Mouse (Mus musculus) liver, embryonic 16.5 days (tissue): ENCODE data around the gene Bmf. TPM values are rescaled to one million over a fixed set of nuclear protein-coding genes. Genes with fewer than 3 reads are reported as not detected.

ENCODE experiments used
- ATAC-seq: fragments of 200-750 bp; cut with Nextera tagmentation; 2 replicates; pipeline ENCODE4 v1.8.0; 2017; ENCODE audit warnings: low read depth, mild to moderate bottlenecking, moderate number of reproducible peaks, moderate library complexity
- H3K27ac ChIP-seq: fragments of 300-500 bp; sonication (generic); 2 replicates; pipeline ENCODE4 v1.5.1; 2014; ENCODE audit warnings: mild to moderate bottlenecking, low read length
- H3K27me3 ChIP-seq: fragments of 300-500 bp; sonication (generic); 2 replicates; pipeline ENCODE4 v1.6.1; 2014; ENCODE audit warnings: low read depth, low read length, mixed read lengths; ENCODE audit not compliant: control insufficient read depth, insufficient read depth
- H3K36me3 ChIP-seq: fragments of 300-500 bp; sonication (generic); 2 replicates; pipeline ENCODE4 v1.6.1; 2014; ENCODE audit warnings: mild to moderate bottlenecking; ENCODE audit not compliant: control insufficient read depth, insufficient read depth
- H3K4me1 ChIP-seq: fragments of 300-500 bp; sonication (generic); 2 replicates; pipeline ENCODE4 v1.6.1; 2014; ENCODE audit warnings: low read depth, low read length, mixed read lengths; ENCODE audit not compliant: control insufficient read depth
- H3K4me2 ChIP-seq: fragments of 300-500 bp; sonication (generic); 2 replicates; pipeline ENCODE4 v1.6.1; 2014; ENCODE audit warnings: low read depth, low read length, mixed read lengths
- H3K4me3 ChIP-seq: fragments of 300-500 bp; sonication (generic); 2 replicates; pipeline ENCODE4 v1.5.1; 2014; ENCODE audit warnings: low read depth, mild to moderate bottlenecking, low read length
- H3K9ac ChIP-seq: fragments of 300-500 bp; sonication (generic); 2 replicates; pipeline ENCODE4 v1.6.1; 2014; ENCODE audit warnings: low read depth, low read length
- H3K9me3 ChIP-seq: fragments of 300-500 bp; sonication (generic); replicated peaks from 2 replicates; pipeline ENCODE4 v1.6.1; 2016; ENCODE audit warnings: low read length; ENCODE audit not compliant: control insufficient read depth
- WGBS: fragments of 180-500 bp; shearing (Covaris S2); extraction: QIAGEN DNeasy Blood & Tissue Kit; methylation state at CpG from one replicate; pipeline ENCODE4 v1.1.7; 2014; ENCODE audit not compliant: insufficient replicate concordance; 5-methylcytosine and 5-hydroxymethylcytosine counted together
- polyA plus RNA-seq: library from polyadenylated mRNA; unstranded; fragments of >200 nt; fragmentation: Nextera tagmentation; extraction: Ambion mirVana; gene quantifications from 2 replicates; pipeline ENCODE4 v1.2.1, GENCODE M21; 2015

The Bmf gene
- polyA plus RNA-seq, 1 experiment from 2014 or later, result 0.59 TPM

GRCm38 (mm10) chr2:118509688-118510446, 39.6 kb downstream of the Bmf start:
- H3K27ac ChIP-seq, result no peak overlapping the region
- H3K4me1 ChIP-seq, result no peaks in the 10 kb centered on the region
- no peak for ATAC-seq
- no peaks in the 10 kb centered on the region for H3K27me3 ChIP-seq
- no peaks in the 10 kb centered on the region for H3K36me3 ChIP-seq
- no peak overlapping the region for H3K4me3 ChIP-seq
- no peaks in the 10 kb centered on the region for H3K9me3 ChIP-seq
- H3K9ac ChIP-seq, result no peak overlapping the region
- 75% methylated on average over 8 of the region's 8 CpGs for WGBS
- no peak overlapping the region for H3K4me2 ChIP-seq

GRCm38 (mm10) chr2:118507126-118507525, 42.4 kb downstream of the Bmf start:
- Histone ChIP-seq H3K9me3 (no peaks in the 10 kb centered on the region), H3K4me2 (no peak overlapping the region), H3K27ac (no peak overlapping the region), H3K9ac (no peak overlapping the region), H3K4me3 (no peak overlapping the region), H3K27me3 (no peaks in the 10 kb centered on the region), H3K36me3 (no peaks in the 10 kb centered on the region), H3K4me1 (no peaks in the 10 kb centered on the region)
- ATAC-seq, result no peak
- WGBS, result 61% methylated on average over 7 of the region's 7 CpGs

GRCm38 (mm10) chr2:118500191-118500590, 49.3 kb downstream of the Bmf start:
- WGBS, result 61% methylated on average over 2 of the region's 2 CpGs
- no peaks in the 10 kb centered on the region for H3K36me3 ChIP-seq

DNA sequence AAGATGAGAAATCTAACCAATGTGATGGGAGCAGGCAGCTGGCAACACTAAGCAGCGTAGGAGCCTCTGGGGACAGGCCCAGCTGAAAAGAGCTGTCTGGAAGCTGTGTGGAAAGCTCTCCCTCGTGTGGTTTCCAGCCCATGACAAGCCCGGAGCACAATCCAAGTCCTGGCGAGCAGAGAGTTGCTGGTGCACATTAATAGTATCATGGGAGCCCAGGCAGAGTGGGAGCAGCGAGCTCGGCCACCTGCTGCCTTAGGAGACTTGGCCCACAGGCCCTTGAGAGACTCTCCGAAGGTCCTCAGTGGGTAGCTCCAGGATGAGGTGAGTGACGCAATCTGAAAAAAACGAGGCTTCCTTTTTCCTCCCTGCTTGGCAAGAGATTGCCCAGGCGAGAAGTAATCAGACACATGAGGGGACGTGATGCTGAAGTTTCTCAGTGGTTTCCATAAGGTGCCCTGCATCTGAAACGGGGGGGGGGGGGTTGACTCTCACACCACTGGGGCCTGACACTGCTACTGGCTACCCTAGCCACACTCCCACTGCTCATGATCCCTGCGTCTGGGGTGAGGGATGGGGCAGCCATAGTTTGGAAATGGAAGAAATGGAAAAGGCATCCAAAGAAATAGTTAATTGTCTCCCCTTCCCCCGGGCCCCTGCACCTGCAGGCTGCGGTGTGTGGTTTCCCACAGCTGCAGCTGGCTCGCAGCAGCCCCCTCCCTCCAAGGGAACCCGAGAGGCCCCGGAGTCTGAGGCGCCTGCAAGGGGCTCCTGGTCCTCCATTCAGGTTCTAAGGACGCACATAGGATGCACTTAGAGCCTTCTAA, 50.1 kb downstream of the Bmf start:
- Histone ChIP-seq H3K9me3 (no peaks in the 10 kb centered on the region), H3K27ac (no peak overlapping the region), H3K9ac (no peak overlapping the region), H3K36me3 (no peaks in the 10 kb centered on the region), H3K4me1 (no peaks in the 10 kb centered on the region), H3K4me3 (no peak overlapping the region), H3K27me3 (no peaks in the 10 kb centered on the region), H3K4me2 (no peak overlapping the region)
- WGBS, result 22% methylated on average over 20 of the region's 20 CpGs
- no peak for ATAC-seq

More at GRCm38 (mm10) chr2:118500191-118500590, 49.3 kb downstream of the Bmf start:
- Histone ChIP-seq H3K27me3 (no peaks in the 10 kb centered on the region), H3K9ac (no peak overlapping the region), H3K4me3 (no peak overlapping the region), H3K4me2 (no peak overlapping the region), H3K27ac (no peak overlapping the region), H3K9me3 (no peaks in the 10 kb centered on the region), H3K4me1 (no peaks in the 10 kb centered on the region)
- ATAC-seq, result no peak

DNA sequence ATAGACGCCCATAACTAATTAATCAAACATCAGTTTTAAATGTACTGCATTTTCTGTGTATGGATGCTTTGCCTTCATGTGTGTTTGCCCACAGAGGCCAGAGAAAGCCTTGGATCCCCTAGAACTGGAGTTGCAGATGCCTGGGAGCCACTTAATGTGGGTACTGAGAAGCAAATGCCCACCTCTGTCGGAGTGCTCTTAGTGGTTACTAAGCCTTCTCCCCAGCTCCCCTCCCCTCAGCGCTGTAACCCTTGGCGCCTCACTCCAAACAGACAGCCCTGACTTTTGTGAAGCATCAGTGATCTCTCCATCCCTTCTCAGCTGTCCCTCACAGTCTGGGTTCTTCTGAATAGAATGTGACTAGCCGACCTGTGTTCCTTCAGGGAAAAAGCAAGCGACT, 51.0 kb downstream of the Bmf start:
- Histone ChIP-seq H3K27me3 (no peaks in the 10 kb centered on the region), H3K27ac (no peak overlapping the region), H3K4me1 (no peaks in the 10 kb centered on the region), H3K9me3 (no peaks in the 10 kb centered on the region), H3K9ac (no peak overlapping the region), H3K4me2 (no peak overlapping the region), H3K4me3 (no peak overlapping the region), H3K36me3 (no peaks in the 10 kb centered on the region)
- ATAC-seq, result no peak
- WGBS, result 72% methylated on average over 6 of the region's 6 CpGs

DNA sequence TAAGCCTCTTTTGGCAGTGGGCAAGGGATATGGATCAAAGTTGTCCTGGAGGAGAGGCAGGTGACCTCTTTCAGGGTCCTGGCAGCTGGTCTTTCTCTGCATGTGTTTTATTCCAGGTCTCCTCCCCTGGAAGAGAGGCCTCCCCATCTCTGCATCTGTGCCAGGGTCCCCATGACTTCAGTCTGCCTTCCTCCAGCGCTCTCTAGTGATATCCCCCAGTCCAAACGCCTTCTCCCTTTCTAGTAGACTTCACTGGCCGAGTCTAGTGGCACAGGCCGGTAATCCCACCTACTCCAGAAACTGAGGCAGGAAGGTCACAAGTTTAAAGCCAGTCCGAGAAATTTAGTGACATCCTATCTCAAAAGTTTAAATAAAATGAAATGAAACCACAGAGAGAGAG, 51.6 kb downstream of the Bmf start:
- no peak for ATAC-seq
- H3K9ac ChIP-seq, result no peak overlapping the region
- H3K9me3 ChIP-seq, result no peaks in the 10 kb centered on the region
- H3K27ac ChIP-seq, result no peak overlapping the region
- H3K36me3 ChIP-seq, result no peaks in the 10 kb centered on the region
- WGBS, result 74% methylated on average over 5 of the region's 5 CpGs
- H3K4me1 ChIP-seq, result no peaks in the 10 kb centered on the region
- H3K4me3 ChIP-seq, result no peak overlapping the region
- no peak overlapping the region for H3K4me2 ChIP-seq
- no peaks in the 10 kb centered on the region for H3K27me3 ChIP-seq

DNA sequence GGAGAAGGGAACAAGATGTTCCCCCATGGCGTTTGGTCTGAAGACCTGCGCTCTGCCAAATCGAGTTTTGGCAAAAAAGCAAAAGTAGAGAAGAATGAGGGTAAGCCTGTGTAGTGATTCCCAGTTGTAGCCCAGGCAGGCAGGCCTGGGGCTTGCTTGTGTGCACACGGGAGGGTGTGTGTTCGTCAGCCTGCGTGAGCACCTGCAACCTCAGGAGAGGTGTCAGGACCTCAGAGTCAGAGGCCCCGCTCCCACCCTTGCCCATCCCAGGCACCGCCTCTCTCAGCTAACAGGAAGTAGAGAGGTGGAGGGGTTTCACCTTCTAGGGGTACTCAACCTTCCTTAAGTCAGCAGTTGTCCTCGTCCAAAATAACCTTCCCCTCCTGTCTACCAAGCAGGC, 54.5 kb downstream of the Bmf start:
- H3K27me3 ChIP-seq, result no peaks in the 10 kb centered on the region
- 61% methylated on average over 9 of the region's 9 CpGs for WGBS

DNA sequence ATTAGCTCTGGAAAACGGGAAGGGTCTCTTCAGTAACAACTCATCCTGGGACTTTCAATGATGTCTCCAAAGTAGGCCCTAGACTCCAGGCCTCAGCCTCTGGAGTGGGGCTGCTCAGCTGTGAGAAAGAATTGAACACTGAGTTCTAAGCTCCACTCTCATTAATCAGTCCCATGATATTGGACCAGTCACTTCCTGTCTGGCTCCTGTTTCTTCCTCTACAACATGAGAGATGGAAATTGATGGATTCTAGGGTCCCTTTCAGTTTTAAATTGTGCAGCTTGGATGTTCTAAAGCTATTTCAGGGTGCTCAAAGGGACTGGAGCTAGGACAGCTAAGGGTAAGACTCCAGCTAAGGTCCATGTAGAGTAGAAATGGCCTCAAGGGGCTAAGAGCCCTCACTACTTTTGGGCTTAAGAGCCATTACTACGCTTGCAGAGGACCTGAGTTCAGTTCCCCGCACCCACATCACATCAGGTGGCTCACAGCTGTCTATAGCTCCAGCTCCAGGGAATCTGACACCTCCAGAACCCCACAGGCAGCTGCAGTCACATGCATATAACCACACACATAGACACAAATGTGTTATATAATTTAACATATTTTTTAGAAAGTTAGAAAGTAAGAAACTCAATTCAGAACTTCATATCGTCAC, 57.6 kb downstream of the Bmf start:
- Histone ChIP-seq H3K4me2 (no peak overlapping the region), H3K36me3 (no peaks in the 10 kb centered on the region), H3K27me3 (no peaks in the 10 kb centered on the region), H3K27ac (0 out of 2 replicates have a peak overlapping the region, but pooled peaks have one; percentile 15), H3K9me3 (no peaks in the 10 kb centered on the region), H3K4me3 (no peak overlapping the region), H3K4me1 (peaks cover 19% of the 10 kb centered on the region), H3K9ac (no peak overlapping the region)
- no peak for ATAC-seq
- whole genome bisulfite sequencing, result 56% methylated on average over 4 of the region's 4 CpGs

More for the DNA sequence above, 54.5 kb downstream of the Bmf start:
- peaks cover 11% of the 10 kb centered on the region for H3K4me1 ChIP-seq
- H3K27ac ChIP-seq, result no peak overlapping the region
- no peak overlapping the region for H3K4me3 ChIP-seq
- H3K9me3 ChIP-seq, result no peaks in the 10 kb centered on the region
- H3K36me3 ChIP-seq, result no peaks in the 10 kb centered on the region
- H3K9ac ChIP-seq, result no peak overlapping the region
- no peak for ATAC-seq
- no peak overlapping the region for H3K4me2 ChIP-seq
